Mouse (Mus musculus) cerebellum, adult 11 months (tissue): Measurements from ENCODE around the gene Med18.

Source experiments
- DNase-seq: peaks from one replicate; pipeline ENCODE4 v3.0.0; 2022

Gene Med18

GRCm38 (mm10) chr4:132463430-132464254, at the start of gene Med18:
Med18 (minus strand) TSS chr4:132463921.
- DNase-seq = peak; percentile 87

- DNase-seq = no peak
Observed at GRCm38 (mm10) chr4:132512080-132512479, 48.4 kb upstream of the Med18 start.

- peak; percentile 94 for DNase-seq
Observed at GRCm38 (mm10) chr4:132510352-132510798, 46.7 kb upstream of the Med18 start, which contains the start of gene Sesn2. Sesn2 (minus strand) TSS chr4:132510501.

GRCm38 (mm10) chr4:132509621-132510296, 46.0 kb upstream of the Med18 start:
- DNase-seq = peak; percentile 40

- DNase-seq = no peak
Observed at GRCm38 (mm10) chr4:132507210-132507609, 43.5 kb upstream of the Med18 start.

GRCm38 (mm10) chr4:132506250-132506649, 42.5 kb upstream of the Med18 start:
- no peak for DNase-seq

GRCm38 (mm10) chr4:132505800-132506199, 42.1 kb upstream of the Med18 start:
- DNase-seq = no peak

GRCm38 (mm10) chr4:132505034-132505738, 41.5 kb upstream of the Med18 start:
- no peak for DNase-seq

- no peak for DNase-seq
Observed at GRCm38 (mm10) chr4:132503344-132503743, 39.6 kb upstream of the Med18 start.

GRCm38 (mm10) chr4:132501639-132502038, 37.9 kb upstream of the Med18 start:
- no peak for DNase-seq

- no peak for DNase-seq
Observed at GRCm38 (mm10) chr4:132494271-132494918, 30.7 kb upstream of the Med18 start.

GRCm38 (mm10) chr4:132492178-132493060, 28.7 kb upstream of the Med18 start:
- DNase-seq = peak; percentile 31

GRCm38 (mm10) chr4:132491748-132492147, 28.0 kb upstream of the Med18 start:
- no peak for DNase-seq

GRCm38 (mm10) chr4:132491057-132491456, 27.3 kb upstream of the Med18 start:
- no peak for DNase-seq

- DNase-seq = no peak
Observed at GRCm38 (mm10) chr4:132490273-132491010, 26.7 kb upstream of the Med18 start.

- DNase-seq = no peak
Observed at GRCm38 (mm10) chr4:132488976-132489375, 25.3 kb upstream of the Med18 start.

GRCm38 (mm10) chr4:132488521-132488920, 24.8 kb upstream of the Med18 start:
- DNase-seq = no peak

- no peak for DNase-seq
Observed at GRCm38 (mm10) chr4:132484820-132485219, 21.1 kb upstream of the Med18 start.

- no peak for DNase-seq
Observed at GRCm38 (mm10) chr4:132484231-132484630, 20.5 kb upstream of the Med18 start.

- DNase-seq = no peak
Observed at GRCm38 (mm10) chr4:132482956-132483608, 19.4 kb upstream of the Med18 start.
